In the genomic region with DNA sequence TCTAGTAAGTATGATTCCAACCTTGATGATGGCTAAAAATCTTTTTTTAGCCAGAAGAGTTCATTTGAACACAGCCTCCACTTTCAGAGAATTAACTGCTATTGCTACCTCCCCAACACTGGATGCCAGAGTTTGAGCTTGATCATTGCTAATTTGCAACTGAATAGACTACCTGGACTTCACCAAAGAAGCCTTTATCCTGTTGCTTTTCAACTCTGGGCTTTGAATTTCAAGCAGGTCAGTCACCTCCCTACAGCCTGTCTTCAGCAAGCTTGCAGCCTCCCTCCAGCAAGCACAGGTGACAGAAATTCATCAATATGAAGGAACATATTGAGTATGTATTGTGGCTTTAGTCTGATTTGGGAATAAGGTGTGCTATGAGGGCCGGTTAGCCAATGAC, we compare ENCODE assay signal across 41 mouse cellular contexts. TPM values are rescaled to one million over a fixed set of nuclear protein-coding genes. Genes with fewer than 3 reads are reported as not detected.
"Had no signal": no experiment of that assay in that cellular context is flagged by ENCODE, and none has a peak within 500 bp of the region (broad histone marks: within the 10 kb centered on the region; RNA-seq: fewer than 3 reads in every experiment).

No protein-coding gene starts in this region.

- H3K27me3 ChIP-seq: heart, embryonic 12.5 days; hindbrain, embryonic 12.5 days; intestine, embryonic 15.5 days; limb, embryonic 13.5 days; limb, embryonic 15.5 days; liver, embryonic 12.5 days had no signal

- DNase-seq: gastrocnemius, adult 2 months; gastrocnemius, postnatal 10 days; gastrocnemius, postnatal 25 days; heart, adult 18-20 months; heart, postnatal 10 days; heart, postnatal 4 days; kidney, adult 18-20 months; kidney, adult 8-10 months; kidney, postnatal 10 days; kidney, postnatal 25 days; layer of hippocampus, adult 9-11 months; layer of hippocampus, postnatal 36 days had no signal

- H3K36me3 ChIP-seq: heart, embryonic 10.5 days; heart, embryonic 12.5 days; hindbrain, embryonic 10.5 days; hindbrain, embryonic 12.5 days; intestine, embryonic 15.5 days; limb, embryonic 13.5 days; limb, embryonic 15.5 days; liver, embryonic 12.5 days had no signal

- H3K4me1 ChIP-seq: heart, embryonic 10.5 days; heart, embryonic 12.5 days; hindbrain, embryonic 10.5 days; hindbrain, embryonic 12.5 days; intestine, embryonic 15.5 days; limb, embryonic 13.5 days; limb, embryonic 15.5 days; liver, embryonic 12.5 days had no signal

- H3K4me3 ChIP-seq: gastrocnemius, adult 2 months; heart, embryonic 10.5 days; heart, embryonic 12.5 days; hindbrain, embryonic 10.5 days; hindbrain, embryonic 12.5 days; intestine, embryonic 15.5 days; limb, embryonic 13.5 days; limb, embryonic 15.5 days; liver, embryonic 12.5 days had no signal

- H3K9me3 ChIP-seq: heart, embryonic 10.5 days; hindbrain, embryonic 12.5 days; intestine, embryonic 15.5 days; limb, embryonic 13.5 days; limb, embryonic 15.5 days; liver, embryonic 12.5 days had no signal

- H3K27ac ChIP-seq: gastrocnemius, adult 2 months; heart, embryonic 10.5 days; hindbrain, embryonic 10.5 days; hindbrain, embryonic 12.5 days; hindbrain, embryonic 14.5 days; limb, embryonic 13.5 days; limb, embryonic 15.5 days; liver, embryonic 12.5 days; liver, embryonic 14.5 days had no signal

RNA-seq across cellular contexts. Expression of a gene that starts 6.4 kb away (rescaled TPM):
- total RNA-seq: gastrocnemius, adult 2 months; gastrocnemius, postnatal 10 days; gastrocnemius, postnatal 25 days; granulocyte monocyte progenitor cell, adult 5-6 weeks; heart, adult 18-20 months; heart, adult 8-10 months; heart, postnatal 25 days; heart, postnatal 4 days; layer of hippocampus, adult 18-20 months; layer of hippocampus, adult 8-10 months; layer of hippocampus, postnatal 14 days; layer of hippocampus, postnatal 36 days; left cerebral cortex, adult 18-20 months; left cerebral cortex, adult 8-10 months; left cerebral cortex, postnatal 14 days; left cerebral cortex, postnatal 36 days had no signal
- polyA plus RNA-seq: heart, embryonic 10.5 days; heart, embryonic 12.5 days; heart, embryonic 14.5 days; heart, embryonic 16.5 days; hindbrain, embryonic 10.5 days; hindbrain, embryonic 12.5 days; hindbrain, embryonic 14.5 days; hindbrain, embryonic 16.5 days; inflammation-experienced regulatory T-cells, adult 6 months; kidney, embryonic 14.5 days; kidney, embryonic 16.5 days; limb, embryonic 11.5 days; limb, embryonic 13.5 days; liver, adult 2 months; liver, embryonic 12.5 days; liver, embryonic 14.5 days; liver, embryonic 16.5 days had no signal
